Mouse (Mus musculus): ENCODE results near the gene Slc7a15. TPM values are rescaled to one million over a fixed set of nuclear protein-coding genes. Genes with fewer than 3 reads are reported as not detected.

The Slc7a15 gene
- polyA plus RNA-seq, 1 experiment: not detected

- H3K27ac ChIP-seq (replicated peaks; ENCODE audit: low read depth, low read length): no peak overlapping the region
- no peak overlapping the region for H3K4me3 ChIP-seq (ENCODE audit: insufficient read depth, low read depth, low read length)
- 0 out of 2 replicates have a peak, but pooled peaks cover 3% of the 10 kb centered on the region for H3K4me1 ChIP-seq (ENCODE audit: control insufficient read depth, insufficient read depth, insufficient read length, low read length)
Measured at GRCm38 (mm10) chr12:8502546-8502945, 96.3 kb downstream of the Slc7a15 start.

- H3K4me3 ChIP-seq (ENCODE audit: insufficient read depth, low read depth, low read length): no peak overlapping the region
- peak overlapping the region; percentile 92 for H3K27ac ChIP-seq (replicated peaks; ENCODE audit: low read depth, low read length)
- 0 out of 2 replicates have a peak, but pooled peaks cover 3% of the 10 kb centered on the region for H3K4me1 ChIP-seq (ENCODE audit: control insufficient read depth, insufficient read depth, insufficient read length, low read length)
Measured at GRCm38 (mm10) chr12:8501571-8502305, 97.1 kb downstream of the Slc7a15 start.

- Histone ChIP-seq H3K27ac (replicated peaks; ENCODE audit: low read depth, low read length) (peak overlapping the region; percentile 92), H3K4me1 (ENCODE audit: control insufficient read depth, insufficient read depth, insufficient read length, low read length) (0 out of 2 replicates have a peak, but pooled peaks cover 3% of the 10 kb centered on the region), H3K4me3 (ENCODE audit: insufficient read depth, low read depth, low read length) (peak overlapping the region; percentile 69)
Measured at GRCm38 (mm10) chr12:8500597-8501570, 98.0 kb downstream of the Slc7a15 start.

GRCm38 (mm10) chr12:8499871-8500596, 98.8 kb downstream of the Slc7a15 start, which contains the start of gene Rhob:
TSS of gene Rhob (minus strand) at chr12:8500009.
- H3K27ac ChIP-seq (replicated peaks; ENCODE audit: low read depth, low read length): peak within 1 kb of the TSS; percentile 95
- H3K4me3 ChIP-seq (ENCODE audit: insufficient read depth, low read depth, low read length): peak within 1 kb of the TSS; percentile 76
- H3K4me1 ChIP-seq (ENCODE audit: control insufficient read depth, insufficient read depth, insufficient read length, low read length): peaks cover 5% of the 10 kb centered on the region; the same call in 1 of the 2 replicates

GRCm38 (mm10) chr12:8499001-8499870, 99.6 kb downstream of the Slc7a15 start:
- Histone ChIP-seq H3K4me3 (ENCODE audit: insufficient read depth, low read depth, low read length) (peak overlapping the region; percentile 76), H3K4me1 (ENCODE audit: control insufficient read depth, insufficient read depth, insufficient read length, low read length) (peaks cover 6% of the 10 kb centered on the region; the same call in 1 of the 2 replicates), H3K27ac (replicated peaks; ENCODE audit: low read depth, low read length) (peak overlapping the region; percentile 95)

GRCm38 (mm10) chr12:8498591-8499000, 100.3 kb downstream of the Slc7a15 start:
- H3K4me1 ChIP-seq (ENCODE audit: control insufficient read depth, insufficient read depth, insufficient read length, low read length): peaks cover 6% of the 10 kb centered on the region; the same call in 1 of the 2 replicates
- peak overlapping the region; percentile 76 for H3K4me3 ChIP-seq (ENCODE audit: insufficient read depth, low read depth, low read length)
- peak overlapping the region; percentile 96 for H3K27ac ChIP-seq (replicated peaks; ENCODE audit: low read depth, low read length)

GRCm38 (mm10) chr12:8498148-8498571, 100.7 kb downstream of the Slc7a15 start:
- H3K4me1 ChIP-seq (ENCODE audit: control insufficient read depth, insufficient read depth, insufficient read length, low read length): peaks cover 6% of the 10 kb centered on the region; the same call in 1 of the 2 replicates
- H3K27ac ChIP-seq (replicated peaks; ENCODE audit: low read depth, low read length): peak overlapping the region; percentile 96
- peak overlapping the region; percentile 76 for H3K4me3 ChIP-seq (ENCODE audit: insufficient read depth, low read depth, low read length)

- peaks cover 6% of the 10 kb centered on the region; the same call in 1 of the 2 replicates for H3K4me1 ChIP-seq (ENCODE audit: control insufficient read depth, insufficient read depth, insufficient read length, low read length)
- H3K4me3 ChIP-seq (ENCODE audit: insufficient read depth, low read depth, low read length): peak overlapping the region; percentile 76
- H3K27ac ChIP-seq (replicated peaks; ENCODE audit: low read depth, low read length): peak overlapping the region; percentile 83
Measured at GRCm38 (mm10) chr12:8497314-8497706, 101.6 kb downstream of the Slc7a15 start.

GRCm38 (mm10) chr12:8496679-8497313, 102.1 kb downstream of the Slc7a15 start:
- Histone ChIP-seq H3K4me3 (ENCODE audit: insufficient read depth, low read depth, low read length) (peak overlapping the region; percentile 52), H3K4me1 (ENCODE audit: control insufficient read depth, insufficient read depth, insufficient read length, low read length) (peaks cover 6% of the 10 kb centered on the region; the same call in 1 of the 2 replicates), H3K27ac (replicated peaks; ENCODE audit: low read depth, low read length) (peak overlapping the region; percentile 94)

- peak overlapping the region; percentile 52 for H3K4me3 ChIP-seq (ENCODE audit: insufficient read depth, low read depth, low read length)
- H3K4me1 ChIP-seq (ENCODE audit: control insufficient read depth, insufficient read depth, insufficient read length, low read length): peaks cover 3% of the 10 kb centered on the region; the same call in 1 of the 2 replicates
- H3K27ac ChIP-seq (replicated peaks; ENCODE audit: low read depth, low read length): peak overlapping the region; percentile 94
Measured at GRCm38 (mm10) chr12:8495881-8496678, 102.8 kb downstream of the Slc7a15 start.

- Histone ChIP-seq H3K4me3 (ENCODE audit: insufficient read depth, low read depth, low read length) (no peak overlapping the region), H3K27ac (replicated peaks; ENCODE audit: low read depth, low read length) (peak overlapping the region; percentile 34; the same call in 1 of the 2 replicates), H3K4me1 (ENCODE audit: control insufficient read depth, insufficient read depth, insufficient read length, low read length) (peaks cover 3% of the 10 kb centered on the region; the same call in 1 of the 2 replicates)
Measured at GRCm38 (mm10) chr12:8494675-8495074, 104.2 kb downstream of the Slc7a15 start.

GRCm38 (mm10) chr12:8493386-8493785, 105.5 kb downstream of the Slc7a15 start:
- H3K4me3 ChIP-seq (ENCODE audit: insufficient read depth, low read depth, low read length): no peak overlapping the region
- peaks cover 3% of the 10 kb centered on the region; the same call in 1 of the 2 replicates for H3K4me1 ChIP-seq (ENCODE audit: control insufficient read depth, insufficient read depth, insufficient read length, low read length)

More at GRCm38 (mm10) chr12:8493386-8493785, 105.5 kb downstream of the Slc7a15 start:
- no peak overlapping the region for H3K27ac ChIP-seq (replicated peaks; ENCODE audit: low read depth, low read length)

Measured in brown adipose tissue, adult 24 weeks (tissue).